Mouse (Mus musculus) thymus, adult 18-20 months (tissue): ENCODE measurements at regions not wholly inside any gene's neighbourhood (a gene's known extent, or its start where the extent isn't known, plus 50 kb on each side); places are given as distances from the start of the nearest gene placed in this dataset.

ENCODE experiments used
- DNase-seq, 2 experiments: peaks; one replicate each; pipeline ENCODE4 v3.0.0; 2022; ENCODE audit warnings: mixed read lengths in 2 of 2

DNA sequence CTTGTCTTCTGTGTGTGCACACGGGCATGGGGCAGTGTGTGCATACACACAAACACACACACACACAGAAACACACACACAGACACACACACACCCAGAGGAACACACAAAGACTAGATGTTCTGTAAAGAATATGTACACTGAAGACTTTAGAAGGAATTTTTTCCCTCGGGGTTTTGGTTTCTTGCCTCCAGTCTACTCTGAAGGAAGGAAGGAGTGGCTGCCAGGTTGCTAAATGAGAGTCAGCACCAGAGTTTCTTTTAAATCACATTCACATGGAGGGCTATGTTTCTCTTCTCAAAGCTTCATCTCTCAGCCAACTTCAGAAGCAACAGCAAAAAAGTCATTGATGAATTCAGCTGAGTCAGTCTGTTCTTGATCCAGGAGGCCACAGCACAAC lies 61.8 kb upstream of the Irf2bp2 start:
- no peak for DNase-seq

DNA sequence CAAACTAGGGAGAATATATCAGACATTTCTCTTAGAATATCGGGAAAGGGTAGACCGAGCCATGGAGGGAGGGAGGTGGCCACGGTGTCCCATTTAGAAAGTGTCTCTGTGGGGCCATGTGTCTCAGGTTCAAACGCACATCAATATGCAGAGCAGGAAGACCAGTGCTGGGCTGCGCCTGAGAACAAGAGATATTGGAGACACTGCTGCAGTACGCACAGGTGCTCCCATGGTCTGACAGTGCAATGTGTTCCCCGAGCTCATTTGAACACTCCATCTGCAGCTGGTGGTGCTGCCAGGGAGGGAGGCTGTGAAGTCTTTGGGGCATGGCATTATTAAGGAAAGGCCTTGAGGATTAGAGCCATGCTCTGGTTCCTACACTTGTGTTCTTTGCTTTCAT lies 60.6 kb upstream of the Irf2bp2 start:
- peak; percentile 33 to 58 for DNase-seq

DNA sequence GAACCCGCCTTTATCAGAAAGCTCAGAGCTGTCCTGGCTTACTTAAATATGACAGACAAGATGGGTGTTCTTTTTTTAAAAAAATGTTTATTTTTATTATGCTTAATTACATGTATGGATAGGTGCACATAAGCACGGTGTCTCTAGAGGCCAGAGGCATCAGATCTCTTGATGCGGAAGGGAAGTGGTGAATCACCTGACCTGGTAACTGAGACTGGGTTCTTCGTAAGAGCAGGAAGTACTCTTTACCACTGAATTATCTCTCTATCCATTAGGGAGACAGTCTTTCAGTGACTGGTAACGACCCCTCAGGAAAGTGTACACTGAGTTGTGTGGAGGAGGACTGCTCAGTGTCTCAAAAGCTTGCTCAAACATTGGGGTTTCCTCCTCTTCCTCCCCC lies 58.4 kb upstream of the Irf2bp2 start:
- peak in 1 of 2 experiments; percentile 28 for DNase-seq

DNA sequence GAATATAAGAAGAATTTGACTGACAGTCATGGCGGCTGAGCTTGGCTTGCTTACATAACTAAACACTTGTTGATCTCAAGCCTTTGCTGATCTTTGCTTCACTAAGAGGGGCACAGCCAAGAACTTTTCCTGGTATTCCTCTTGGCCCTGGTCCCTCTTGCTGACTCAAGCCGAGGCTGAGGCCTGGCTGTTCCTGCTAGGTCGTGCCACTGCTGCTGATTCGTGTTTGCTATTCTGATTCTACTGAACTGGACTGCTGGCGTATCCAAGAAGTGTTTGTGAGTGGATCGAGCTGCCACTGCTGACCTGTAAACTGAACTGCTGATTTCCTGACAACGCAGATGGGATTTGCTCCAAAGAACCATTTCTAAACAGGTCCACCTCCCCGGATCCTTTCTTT lies 57.2 kb upstream of the Irf2bp2 start:
- DNase-seq, result no peak

DNA sequence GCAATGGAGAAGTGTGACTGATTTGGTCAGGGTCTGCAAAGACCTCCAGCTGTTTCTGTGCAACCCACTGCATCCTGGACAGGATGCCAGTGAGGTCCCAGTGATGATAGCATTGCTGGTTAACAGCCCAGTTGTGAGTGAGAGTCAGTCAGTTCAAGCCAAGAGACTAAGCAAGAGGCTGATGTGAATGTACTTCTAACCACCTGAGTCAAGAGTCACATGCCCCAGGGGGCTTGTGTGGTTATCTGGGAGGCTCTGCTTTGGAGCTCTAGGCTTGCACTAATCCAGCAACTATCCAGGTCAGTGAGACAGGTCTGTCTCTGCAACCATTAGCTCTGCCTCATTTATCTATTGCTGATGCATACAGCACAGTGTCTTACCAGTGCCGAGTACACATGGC lies 55.5 kb upstream of the Irf2bp2 start:
- no peak for DNase-seq

DNA sequence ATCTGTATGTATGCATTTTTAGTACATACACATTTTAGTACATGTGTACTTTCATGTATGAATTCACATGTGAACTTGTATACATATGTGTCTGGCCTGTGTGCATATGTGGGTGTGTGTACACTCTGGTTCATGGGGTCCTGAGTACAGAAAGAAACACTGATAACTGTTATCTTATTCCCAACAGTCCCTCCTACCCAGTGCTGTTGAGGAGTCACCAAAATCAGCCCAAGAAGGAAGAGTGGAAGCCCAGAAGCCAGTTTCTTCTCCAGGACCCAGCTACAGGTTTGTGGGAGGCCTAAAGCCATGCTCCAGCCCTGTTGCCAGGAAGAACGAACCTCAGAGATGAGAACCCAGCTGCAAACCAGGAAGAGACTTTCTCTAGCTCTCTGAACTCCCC lies 53.6 kb upstream of the Irf2bp2 start:
- no peak for DNase-seq

DNA sequence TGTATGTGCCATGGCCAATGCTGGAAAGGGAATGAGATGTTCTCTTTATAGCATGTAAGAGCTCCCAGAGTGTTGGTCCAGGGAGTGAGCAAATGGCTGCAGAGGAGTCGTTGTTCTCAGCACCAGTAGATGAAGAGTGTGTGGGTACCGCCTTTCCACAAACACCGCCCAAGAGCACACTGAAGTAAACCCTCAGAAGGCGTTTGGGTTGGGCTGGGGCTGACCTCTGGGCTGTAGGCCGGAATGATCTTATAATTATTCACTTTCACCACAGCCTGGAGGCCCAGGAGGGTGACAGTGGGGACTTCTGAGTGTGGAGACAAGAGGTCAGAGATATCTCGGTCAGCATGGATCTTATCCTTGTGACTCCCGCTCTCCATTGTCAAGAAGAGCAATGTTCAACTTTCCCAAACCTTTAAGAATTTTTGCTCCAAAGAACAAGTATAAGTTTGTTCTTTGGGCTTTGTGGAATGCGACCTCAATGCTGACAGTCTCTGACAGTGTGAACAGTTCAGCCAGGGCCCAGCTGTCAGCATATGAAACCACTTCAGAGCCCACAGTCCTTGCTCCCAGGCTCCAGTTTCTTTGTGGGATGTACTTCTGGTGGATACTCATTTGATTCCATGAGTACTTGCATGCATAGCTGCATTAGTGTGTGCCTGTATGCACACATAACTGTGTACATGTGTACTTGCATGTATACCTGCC lies 53.0 kb upstream of the Irf2bp2 start:
- no peak for DNase-seq

DNA sequence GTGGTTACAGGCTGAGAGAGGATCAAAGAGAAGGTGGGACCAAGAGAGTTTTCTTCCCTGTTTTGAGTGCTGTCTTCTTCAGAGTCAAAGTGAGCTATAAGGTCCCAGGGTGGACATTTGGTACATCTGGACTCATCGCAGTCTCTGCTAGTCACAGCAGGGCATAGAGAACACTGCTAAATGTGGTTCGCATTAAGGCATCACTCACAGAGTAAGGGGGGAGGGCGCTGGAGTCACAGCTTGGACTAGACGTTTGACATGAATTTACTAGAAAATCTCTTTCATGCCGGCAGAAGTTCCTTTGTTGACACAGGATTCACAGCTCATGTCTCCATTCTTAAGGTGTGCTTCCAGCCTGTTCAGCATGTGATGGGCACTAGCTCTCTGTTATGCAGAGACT lies 50.4 kb upstream of the Irf2bp2 start:
- DNase-seq, result no peak
